Mouse (Mus musculus): ENCODE results near the gene Fxr2. TPM values are rescaled to one million over a fixed set of nuclear protein-coding genes. Genes with fewer than 3 reads are reported as not detected.
A peak's percentile ranks its signal among the peaks of the same experiment; 100 is the strongest.

The Fxr2 gene
- polyA plus RNA-seq, 1 experiment, result 104 TPM

- TF ChIP-seq MYOG (IDR thresholded peaks at IDR 0.05; ENCODE audit: control insufficient read depth in 1 of 3, insufficient read depth in 1 of 3, insufficient read length in 2 of 3, low read depth in 2 of 3) (no peak), MAX (IDR thresholded peaks at IDR 0.05; ENCODE audit: low read depth) (no peak)
- Histone ChIP-seq H3K27me3 (ENCODE audit: control insufficient read depth, insufficient read depth, insufficient read length) (no peaks in the 10 kb centered on the region), H3K79me2 (ENCODE audit: control insufficient read depth, insufficient read depth) (no peaks in the 10 kb centered on the region), H3ac (ENCODE audit: control insufficient read depth, insufficient read length) (no peak overlapping the region), H3K36me3 (ENCODE audit: control insufficient read depth, insufficient read depth) (no peaks in the 10 kb centered on the region), H3K4me2 (ENCODE audit: low read depth) (no peak overlapping the region), H3K4me3 (no peak overlapping the region)
Observed at GRCm38 (mm10) chr11:69687061-69687460, 54.3 kb downstream of the Fxr2 start.

- TF ChIP-seq MAX (IDR thresholded peaks at IDR 0.05; ENCODE audit: low read depth) (no peak), E2F4 (IDR thresholded peaks at IDR 0.05; ENCODE audit: insufficient read depth) (no peak), POLR2AphosphoS2 (IDR thresholded peaks at IDR 0.05; ENCODE audit: insufficient read length, low read depth) (no peak), MYOG (IDR thresholded peaks at IDR 0.05; ENCODE audit: control insufficient read depth in 1 of 3, insufficient read depth in 1 of 3, insufficient read length in 2 of 3, low read depth in 2 of 3) (no peak)
- H3K4me2 ChIP-seq (ENCODE audit: low read depth), result no peak overlapping the region
Observed at GRCm38 (mm10) chr11:69689891-69690290, 57.1 kb downstream of the Fxr2 start.

GRCm38 (mm10) chr11:69692196-69692811 lies 59.5 kb downstream of the Fxr2 start:
- no peak for TF ChIP-seq TCF3 (IDR thresholded peaks at IDR 0.05; ENCODE audit: insufficient read length, low read depth)
- no peak for TF ChIP-seq USF1 (IDR thresholded peaks at IDR 0.05; ENCODE audit: low read depth)
- TF ChIP-seq MYOD1 (IDR thresholded peaks at IDR 0.05; ENCODE audit: control insufficient read depth in 1 of 3, insufficient read length in 2 of 3, low read depth in 2 of 3), result peak in 1 of 3 experiments; percentile 46
- TF ChIP-seq POLR2A (IDR thresholded peaks at IDR 0.05; ENCODE audit: insufficient read length, low read depth), result no peak
- no peak for TF ChIP-seq TCF12 (IDR thresholded peaks at IDR 0.05; ENCODE audit: insufficient read depth, poor library complexity, severe bottlenecking)
- TF ChIP-seq MAX (IDR thresholded peaks at IDR 0.05; ENCODE audit: low read depth), result no peak
- no peak for TF ChIP-seq E2F4 (IDR thresholded peaks at IDR 0.05; ENCODE audit: insufficient read depth)
- no peak for TF ChIP-seq CEBPB (IDR thresholded peaks at IDR 0.05; ENCODE audit: insufficient read depth, poor library complexity, severe bottlenecking)
- TF ChIP-seq SRF (IDR thresholded peaks at IDR 0.05; ENCODE audit: control insufficient read depth, insufficient read length, low read depth), result no peak
- TF ChIP-seq MYOG (IDR thresholded peaks at IDR 0.05; ENCODE audit: control insufficient read depth in 1 of 3, insufficient read depth in 1 of 3, insufficient read length in 2 of 3, low read depth in 2 of 3), result peak in 1 of 3 experiments; percentile 14
- no peak for TF ChIP-seq REST (IDR thresholded peaks at IDR 0.05; ENCODE audit: insufficient read depth, insufficient read length)
- Histone ChIP-seq H3K4me2 (ENCODE audit: low read depth) (no peak overlapping the region), H3K4me3 (no peak overlapping the region), H3K27me3 (ENCODE audit: control insufficient read depth, insufficient read depth, insufficient read length) (no peaks in the 10 kb centered on the region), H3ac (ENCODE audit: control insufficient read depth, insufficient read length) (no peak overlapping the region), H3K79me2 (ENCODE audit: control insufficient read depth, insufficient read depth) (no peaks in the 10 kb centered on the region), H3K36me3 (ENCODE audit: control insufficient read depth, insufficient read depth) (no peaks in the 10 kb centered on the region)

More at GRCm38 (mm10) chr11:69689891-69690290, 57.1 kb downstream of the Fxr2 start:
- Histone ChIP-seq H3K36me3 (ENCODE audit: control insufficient read depth, insufficient read depth) (no peaks in the 10 kb centered on the region), H3K27me3 (ENCODE audit: control insufficient read depth, insufficient read depth, insufficient read length) (no peaks in the 10 kb centered on the region), H3K79me2 (ENCODE audit: control insufficient read depth, insufficient read depth) (no peaks in the 10 kb centered on the region), H3K4me3 (no peak overlapping the region), H3ac (ENCODE audit: control insufficient read depth, insufficient read length) (no peak overlapping the region)

- no peak overlapping the region for H3K4me3 ChIP-seq
- H3K27me3 ChIP-seq (ENCODE audit: control insufficient read depth, insufficient read depth, insufficient read length), result no peaks in the 10 kb centered on the region
Observed at GRCm38 (mm10) chr11:69692863-69693262, 60.1 kb downstream of the Fxr2 start.

GRCm38 (mm10) chr11:69693421-69693965 lies 60.7 kb downstream of the Fxr2 start:
- H3ac ChIP-seq (ENCODE audit: control insufficient read depth, insufficient read length), result no peak overlapping the region
- no peaks in the 10 kb centered on the region for H3K27me3 ChIP-seq (ENCODE audit: control insufficient read depth, insufficient read depth, insufficient read length)
- no peak overlapping the region for H3K4me3 ChIP-seq
- H3K4me2 ChIP-seq (ENCODE audit: low read depth), result no peak overlapping the region
- no peaks in the 10 kb centered on the region for H3K79me2 ChIP-seq (ENCODE audit: control insufficient read depth, insufficient read depth)
- TF ChIP-seq USF1 (IDR thresholded peaks at IDR 0.05; ENCODE audit: low read depth) (no peak), SRF (IDR thresholded peaks at IDR 0.05; ENCODE audit: control insufficient read depth, insufficient read length, low read depth) (no peak), REST (IDR thresholded peaks at IDR 0.05; ENCODE audit: insufficient read depth, insufficient read length) (no peak), POLR2A (IDR thresholded peaks at IDR 0.05; ENCODE audit: insufficient read length, low read depth) (no peak), E2F4 (IDR thresholded peaks at IDR 0.05; ENCODE audit: insufficient read depth) (no peak), TCF12 (IDR thresholded peaks at IDR 0.05; ENCODE audit: insufficient read depth, poor library complexity, severe bottlenecking) (no peak), MYOD1 (IDR thresholded peaks at IDR 0.05; ENCODE audit: control insufficient read depth in 1 of 3, insufficient read length in 2 of 3, low read depth in 2 of 3) (no peak), TCF3 (IDR thresholded peaks at IDR 0.05; ENCODE audit: insufficient read length, low read depth) (no peak), MAX (IDR thresholded peaks at IDR 0.05; ENCODE audit: low read depth) (no peak), POLR2AphosphoS2 (IDR thresholded peaks at IDR 0.05; ENCODE audit: insufficient read length, low read depth) (no peak), MYOG (IDR thresholded peaks at IDR 0.05; ENCODE audit: control insufficient read depth in 1 of 3, insufficient read depth in 1 of 3, insufficient read length in 2 of 3, low read depth in 2 of 3) (no peak), CEBPB (IDR thresholded peaks at IDR 0.05; ENCODE audit: insufficient read depth, poor library complexity, severe bottlenecking) (no peak)
- no peaks in the 10 kb centered on the region for H3K36me3 ChIP-seq (ENCODE audit: control insufficient read depth, insufficient read depth)

More at GRCm38 (mm10) chr11:69692863-69693262, 60.1 kb downstream of the Fxr2 start:
- H3K4me2 ChIP-seq (ENCODE audit: low read depth), result no peak overlapping the region
- H3ac ChIP-seq (ENCODE audit: control insufficient read depth, insufficient read length), result no peak overlapping the region
- H3K79me2 ChIP-seq (ENCODE audit: control insufficient read depth, insufficient read depth), result no peaks in the 10 kb centered on the region
- no peaks in the 10 kb centered on the region for H3K36me3 ChIP-seq (ENCODE audit: control insufficient read depth, insufficient read depth)
- no peak for TF ChIP-seq CEBPB (IDR thresholded peaks at IDR 0.05; ENCODE audit: insufficient read depth, poor library complexity, severe bottlenecking)
- TF ChIP-seq TCF3 (IDR thresholded peaks at IDR 0.05; ENCODE audit: insufficient read length, low read depth), result no peak
- TF ChIP-seq SRF (IDR thresholded peaks at IDR 0.05; ENCODE audit: control insufficient read depth, insufficient read length, low read depth), result no peak
- no peak for TF ChIP-seq MAX (IDR thresholded peaks at IDR 0.05; ENCODE audit: low read depth)
- no peak for TF ChIP-seq MYOD1 (IDR thresholded peaks at IDR 0.05; ENCODE audit: control insufficient read depth in 1 of 3, insufficient read length in 2 of 3, low read depth in 2 of 3)
- no peak for TF ChIP-seq MYOG (IDR thresholded peaks at IDR 0.05; ENCODE audit: control insufficient read depth in 1 of 3, insufficient read depth in 1 of 3, insufficient read length in 2 of 3, low read depth in 2 of 3)
- TF ChIP-seq E2F4 (IDR thresholded peaks at IDR 0.05; ENCODE audit: insufficient read depth), result no peak
- no peak for TF ChIP-seq USF1 (IDR thresholded peaks at IDR 0.05; ENCODE audit: low read depth)
- no peak for TF ChIP-seq POLR2AphosphoS2 (IDR thresholded peaks at IDR 0.05; ENCODE audit: insufficient read length, low read depth)
- no peak for TF ChIP-seq POLR2A (IDR thresholded peaks at IDR 0.05; ENCODE audit: insufficient read length, low read depth)

Measured in myocyte (in vitro differentiated cells).